Mouse (Mus musculus): ENCODE data around the gene AI854703.

DNA sequence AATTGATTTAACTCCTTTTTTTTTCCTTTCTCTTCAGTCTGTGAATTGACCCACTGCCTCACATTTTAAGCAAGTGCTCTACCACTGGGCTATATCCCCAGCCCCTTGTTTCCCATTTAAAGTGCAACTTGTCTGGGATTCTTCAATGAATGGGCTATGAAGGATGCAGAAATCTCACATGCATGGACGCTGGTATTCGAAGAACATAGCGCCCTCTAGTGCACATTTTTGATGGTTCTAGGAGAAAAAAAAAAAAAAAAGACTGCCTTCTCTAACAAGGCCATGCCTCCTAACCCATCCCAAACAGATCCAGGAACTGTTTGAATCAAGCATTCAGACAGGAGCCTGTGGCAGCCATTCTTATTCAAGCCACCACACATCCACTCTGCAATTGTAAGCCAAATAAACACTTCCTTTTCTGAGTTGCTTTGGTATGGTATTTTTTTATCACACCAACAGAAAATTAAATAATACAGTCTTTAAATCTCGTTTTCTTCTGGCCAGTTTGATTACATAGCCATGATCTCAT lies 16.3 kb downstream of the AI854703 start:
- no peak for TF ChIP-seq CTCF (IDR thresholded peaks at IDR 0.05; ENCODE audit: low read depth, low read length)
- no peak for TF ChIP-seq POLR2A (IDR thresholded peaks at IDR 0.05; ENCODE audit: borderline replicate concordance, low read depth, low read length)

Data from bone marrow macrophage, adult 2 months (primary cell).